Mouse (Mus musculus) splenic B cell, adult 2 months (primary cell): ENCODE results near the gene Gnai2.

Experiments
- DNase-seq: peaks from one replicate; pipeline ENCODE4 v3.0.0-alpha.2; 2011; ENCODE audit warnings: low read depth, low spot score
- H3K27me3 ChIP-seq: 2 replicates; pipeline ENCODE4 v1.6.1; 2012; ENCODE audit warnings: mild to moderate bottlenecking, low read length, moderate library complexity, mixed read lengths; ENCODE audit not compliant: control insufficient read depth, poor library complexity, insufficient read depth, severe bottlenecking
- H3K36me3 ChIP-seq: 2 replicates; pipeline ENCODE4 v1.6.1; 2012; ENCODE audit warnings: mild to moderate bottlenecking, low read length, moderate library complexity, mixed read lengths; ENCODE audit not compliant: control insufficient read depth, poor library complexity, insufficient read depth, severe bottlenecking

The Gnai2 gene

GRCm38 (mm10) chr9:107617461-107617860, 17.7 kb downstream of the Gnai2 start:
- DNase-seq, result peak; percentile 46
- Histone ChIP-seq H3K36me3 (peaks cover 24% of the 10 kb centered on the region), H3K27me3 (no peaks in the 10 kb centered on the region)

- Histone ChIP-seq H3K36me3 (peaks cover 24% of the 10 kb centered on the region), H3K27me3 (no peaks in the 10 kb centered on the region)
- no peak for DNase-seq
These were observed 20.1 kb downstream of the Gnai2 start for GRCm38 (mm10) chr9:107615035-107615434.

GRCm38 (mm10) chr9:107612945-107613569, 22.1 kb downstream of the Gnai2 start:
- DNase-seq, result no peak
- Histone ChIP-seq H3K36me3 (peaks cover 19% of the 10 kb centered on the region), H3K27me3 (no peaks in the 10 kb centered on the region)

- peak; percentile 98 for DNase-seq
- H3K27me3 ChIP-seq, result no peaks in the 10 kb centered on the region
- H3K36me3 ChIP-seq, result peaks cover 15% of the 10 kb centered on the region
These were observed 22.8 kb downstream of the Gnai2 start for GRCm38 (mm10) chr9:107612191-107612944.

GRCm38 (mm10) chr9:107611456-107612190, 23.5 kb downstream of the Gnai2 start:
- no peak for DNase-seq

GRCm38 (mm10) chr9:107609433-107609830, 25.7 kb downstream of the Gnai2 start:
- H3K36me3 ChIP-seq, result peaks cover 4% of the 10 kb centered on the region; the same call in 1 of the 2 replicates
- H3K27me3 ChIP-seq, result no peaks in the 10 kb centered on the region
- no peak for DNase-seq

More at GRCm38 (mm10) chr9:107611456-107612190, 23.5 kb downstream of the Gnai2 start:
- Histone ChIP-seq H3K27me3 (no peaks in the 10 kb centered on the region), H3K36me3 (peaks cover 15% of the 10 kb centered on the region)

GRCm38 (mm10) chr9:107608741-107609432, 26.3 kb downstream of the Gnai2 start, which contains the start of gene Sema3b:
Gene Sema3b, minus strand, starts transcription at chr9:107609229.
- DNase-seq, result no peak
- Histone ChIP-seq H3K27me3 (no peaks in the 10 kb centered on the region), H3K36me3 (no peaks in the 10 kb centered on the region)

- no peak for DNase-seq
- H3K27me3 ChIP-seq, result no peaks in the 10 kb centered on the region
- no peaks in the 10 kb centered on the region for H3K36me3 ChIP-seq
These were observed 27.4 kb downstream of the Gnai2 start for GRCm38 (mm10) chr9:107607653-107608245.

GRCm38 (mm10) chr9:107607036-107607435, 28.1 kb downstream of the Gnai2 start:
- no peak for DNase-seq
- H3K27me3 ChIP-seq, result no peaks in the 10 kb centered on the region
- no peaks in the 10 kb centered on the region for H3K36me3 ChIP-seq

GRCm38 (mm10) chr9:107606591-107606990, 28.6 kb downstream of the Gnai2 start:
- Histone ChIP-seq H3K27me3 (no peaks in the 10 kb centered on the region), H3K36me3 (no peaks in the 10 kb centered on the region)
- no peak for DNase-seq

GRCm38 (mm10) chr9:107605041-107605661, 30.0 kb downstream of the Gnai2 start:
- DNase-seq, result no peak
- H3K36me3 ChIP-seq, result no peaks in the 10 kb centered on the region
- H3K27me3 ChIP-seq, result no peaks in the 10 kb centered on the region

GRCm38 (mm10) chr9:107603251-107603650, 31.9 kb downstream of the Gnai2 start:
- no peaks in the 10 kb centered on the region for H3K27me3 ChIP-seq
- no peaks in the 10 kb centered on the region for H3K36me3 ChIP-seq
- DNase-seq, result peak; percentile 85

GRCm38 (mm10) chr9:107602068-107602648, 33.0 kb downstream of the Gnai2 start:
- DNase-seq, result peak; percentile 93
- no peaks in the 10 kb centered on the region for H3K27me3 ChIP-seq
- no peaks in the 10 kb centered on the region for H3K36me3 ChIP-seq
